Mouse (Mus musculus) heart, embryonic 16.5 days (tissue): ENCODE results near the gene Napsa. TPM values are rescaled to one million over a fixed set of nuclear protein-coding genes. Genes with fewer than 3 reads are reported as not detected.

Experiments used
- ATAC-seq: fragments of 200-750 bp; cut with Nextera tagmentation; replicated peaks from 2 replicates; pipeline ENCODE4 v1.8.0; 2017; ENCODE audit warnings: moderate number of reproducible peaks; ENCODE audit not compliant: insufficient read depth, low FRiP score; ENCODE audit errors: extremely low read depth
- H3K27ac ChIP-seq: fragments of 300-500 bp; sonication (generic); 2 replicates; pipeline ENCODE4 v1.5.1; 2014; ENCODE audit warnings: mild to moderate bottlenecking, low read length, control low read depth, moderate library complexity
- H3K27me3 ChIP-seq: fragments of 300-500 bp; sonication (generic); 2 replicates; pipeline ENCODE4 v1.6.1; 2014; ENCODE audit warnings: low read length, mixed read lengths; ENCODE audit not compliant: control insufficient read depth, insufficient read depth
- H3K36me3 ChIP-seq: fragments of 300-500 bp; sonication (generic); 2 replicates; pipeline ENCODE4 v1.6.1; 2014; ENCODE audit not compliant: control insufficient read depth, insufficient read depth
- H3K4me1 ChIP-seq: fragments of 300-500 bp; sonication (generic); 2 replicates; pipeline ENCODE4 v1.6.1; 2014; ENCODE audit warnings: low read length, mixed read lengths; ENCODE audit not compliant: control insufficient read depth, insufficient read depth
- H3K4me2 ChIP-seq: fragments of 300-500 bp; sonication (generic); 2 replicates; pipeline ENCODE4 v1.6.1; 2014; ENCODE audit warnings: low read depth, mild to moderate bottlenecking, control low read depth, low read length
- H3K4me3 ChIP-seq: fragments of 300-500 bp; sonication (generic); 2 replicates; pipeline ENCODE4 v1.5.1; 2014; ENCODE audit warnings: mild to moderate bottlenecking, control low read depth, low read length
- H3K9ac ChIP-seq: fragments of 300-500 bp; sonication (generic); 2 replicates; pipeline ENCODE4 v1.6.1; 2014; ENCODE audit warnings: low read length, control low read depth
- H3K9me3 ChIP-seq: fragments of 300-500 bp; sonication (generic); replicated peaks from 2 replicates; pipeline ENCODE4 v1.6.1; 2016; ENCODE audit warnings: low read length; ENCODE audit not compliant: control insufficient read depth
- WGBS: fragments of 180-500 bp; shearing (Covaris S2); extraction: QIAGEN DNeasy Blood & Tissue Kit; methylation state at CpG from one replicate; pipeline ENCODE4 v1.1.7; 2014; 5-methylcytosine and 5-hydroxymethylcytosine counted together
- polyA plus RNA-seq: library from polyadenylated mRNA; unstranded; fragments of >200 nt; fragmentation: Nextera tagmentation; extraction: Ambion mirVana; gene quantifications from 2 replicates; pipeline ENCODE4 v1.2.1, GENCODE M21; 2015

Napsa gene
- polyA plus RNA-seq, 1 experiment from 2014 or later = 2.8 TPM

- Histone ChIP-seq H3K36me3 (no peaks in the 10 kb centered on the region), H3K9me3 (no peaks in the 10 kb centered on the region), H3K4me2 (no peak overlapping the region), H3K27me3 (peaks cover 5% of the 10 kb centered on the region; the same call in 1 of the 2 replicates), H3K27ac (no peak overlapping the region), H3K4me3 (no peak overlapping the region), H3K4me1 (no peaks in the 10 kb centered on the region), H3K9ac (no peak overlapping the region)
- ATAC-seq = no peak
- WGBS = 50% methylated on average over 18 of the region's 18 CpGs
These were observed 11.5 kb upstream of the Napsa start for GRCm38 (mm10) chr7:44560435-44561400.

GRCm38 (mm10) chr7:44563284-44563683, 8.9 kb upstream of the Napsa start:
- WGBS = 36% methylated on average over 8 of the region's 8 CpGs
- Histone ChIP-seq H3K9me3 (no peaks in the 10 kb centered on the region), H3K4me2 (no peak overlapping the region), H3K36me3 (no peaks in the 10 kb centered on the region), H3K27ac (no peak overlapping the region), H3K4me3 (no peak overlapping the region), H3K27me3 (peaks cover 5% of the 10 kb centered on the region; the same call in 1 of the 2 replicates), H3K9ac (no peak overlapping the region), H3K4me1 (no peaks in the 10 kb centered on the region)
- no peak for ATAC-seq

- 76% methylated on average over 10 of the region's 10 CpGs for WGBS
- no peaks in the 10 kb centered on the region for H3K9me3 ChIP-seq
These were observed 7.7 kb upstream of the Napsa start for GRCm38 (mm10) chr7:44564486-44564885.

GRCm38 (mm10) chr7:44565414-44565813, 6.8 kb upstream of the Napsa start:
- 59% methylated on average over 6 of the region's 6 CpGs for WGBS
- no peak overlapping the region for H3K9ac ChIP-seq
- H3K4me3 ChIP-seq = no peak overlapping the region
- peaks cover 2% of the 10 kb centered on the region; the same call in 1 of the 2 replicates for H3K27me3 ChIP-seq
- no peaks in the 10 kb centered on the region for H3K4me1 ChIP-seq
- no peak for ATAC-seq
- no peaks in the 10 kb centered on the region for H3K9me3 ChIP-seq
- no peak overlapping the region for H3K4me2 ChIP-seq
- no peak overlapping the region for H3K27ac ChIP-seq
- H3K36me3 ChIP-seq = no peaks in the 10 kb centered on the region

More at GRCm38 (mm10) chr7:44564486-44564885, 7.7 kb upstream of the Napsa start:
- no peak overlapping the region for H3K4me3 ChIP-seq
- peaks cover 2% of the 10 kb centered on the region; the same call in 1 of the 2 replicates for H3K27me3 ChIP-seq
- no peaks in the 10 kb centered on the region for H3K4me1 ChIP-seq
- no peak overlapping the region for H3K27ac ChIP-seq
- no peak overlapping the region for H3K9ac ChIP-seq
- no peaks in the 10 kb centered on the region for H3K36me3 ChIP-seq
- H3K4me2 ChIP-seq = no peak overlapping the region
- no peak for ATAC-seq

GRCm38 (mm10) chr7:44568803-44569202, 3.4 kb upstream of the Napsa start:
- no peak overlapping the region for H3K9ac ChIP-seq
- 60% methylated on average over 9 of the region's 9 CpGs for WGBS
- no peaks in the 10 kb centered on the region for H3K36me3 ChIP-seq
- H3K27ac ChIP-seq = no peak overlapping the region
- no peak overlapping the region for H3K4me3 ChIP-seq
- H3K4me2 ChIP-seq = no peak overlapping the region
- H3K9me3 ChIP-seq = no peaks in the 10 kb centered on the region
- H3K4me1 ChIP-seq = no peaks in the 10 kb centered on the region
- ATAC-seq = no peak
- peaks cover 2% of the 10 kb centered on the region for H3K27me3 ChIP-seq

GRCm38 (mm10) chr7:44570989-44571388, 1.2 kb upstream of the Napsa start:
- no peaks in the 10 kb centered on the region for H3K9me3 ChIP-seq
- H3K27me3 ChIP-seq = peaks cover 2% of the 10 kb centered on the region
- H3K4me2 ChIP-seq = no peak overlapping the region
- no peak for ATAC-seq
- no peak overlapping the region for H3K9ac ChIP-seq
- H3K4me1 ChIP-seq = no peaks in the 10 kb centered on the region
- H3K36me3 ChIP-seq = no peaks in the 10 kb centered on the region
- no peak overlapping the region for H3K4me3 ChIP-seq
- WGBS = 69% methylated on average over 6 of the region's 6 CpGs
- no peak overlapping the region for H3K27ac ChIP-seq

GRCm38 (mm10) chr7:44571811-44572210, 369 bp upstream of the Napsa start:
- no peak overlapping the region for H3K4me2 ChIP-seq
- H3K4me1 ChIP-seq = no peaks in the 10 kb centered on the region
- no peaks in the 10 kb centered on the region for H3K9me3 ChIP-seq
- no peaks in the 10 kb centered on the region for H3K36me3 ChIP-seq
- no peak for ATAC-seq
- H3K27ac ChIP-seq = no peak overlapping the region
- H3K4me3 ChIP-seq = no peak overlapping the region
- no peak overlapping the region for H3K9ac ChIP-seq
- 72% methylated on average over 4 of the region's 4 CpGs for WGBS
- peaks cover 2% of the 10 kb centered on the region for H3K27me3 ChIP-seq

- Histone ChIP-seq H3K27ac (no peak overlapping the region), H3K4me3 (no peak overlapping the region), H3K9ac (no peak overlapping the region), H3K4me1 (no peaks in the 10 kb centered on the region), H3K9me3 (no peaks in the 10 kb centered on the region), H3K4me2 (no peak overlapping the region), H3K36me3 (no peaks in the 10 kb centered on the region), H3K27me3 (no peaks in the 10 kb centered on the region; the same call in 1 of the 2 replicates)
- no peak for ATAC-seq
- WGBS = 66% methylated on average over 5 of the region's 5 CpGs
These were observed 840 bp downstream of the Napsa start for GRCm38 (mm10) chr7:44572956-44573484.

GRCm38 (mm10) chr7:44576333-44576844, 4.2 kb downstream of the Napsa start:
- no peak for ATAC-seq
- WGBS = 33% methylated on average over 5 of the region's 5 CpGs
- H3K9ac ChIP-seq = no peak overlapping the region

More at GRCm38 (mm10) chr7:44576333-44576844, 4.2 kb downstream of the Napsa start:
- Histone ChIP-seq H3K4me1 (no peaks in the 10 kb centered on the region), H3K4me3 (no peak overlapping the region), H3K36me3 (no peaks in the 10 kb centered on the region), H3K27ac (no peak overlapping the region), H3K27me3 (peaks cover 3% of the 10 kb centered on the region; the same call in 1 of the 2 replicates), H3K4me2 (no peak overlapping the region), H3K9me3 (0 out of 2 replicates have a peak, but pooled peaks cover 2% of the 10 kb centered on the region)
